Comparison of ENCODE assay signal across 25 mouse cellular contexts in genomic region chr3:51251057-51251456, GRCm38 (mm10).
"Had no signal": no experiment of that assay in that cellular context is flagged by ENCODE, and none has a peak within 500 bp of the region (broad histone marks: within the 10 kb centered on the region; RNA-seq: fewer than 3 reads in every experiment).

No protein-coding gene starts in this region.

- H3K4me2 ChIP-seq: heart, embryonic 11.5 days; hindbrain, embryonic 12.5 days; hindbrain, embryonic 14.5 days; intestine, embryonic 15.5 days; limb, embryonic 12.5 days; liver, embryonic 11.5 days; liver, embryonic 13.5 days; liver, embryonic 15.5 days had no signal

- H3K4me1 ChIP-seq: hindbrain, embryonic 10.5 days; hindbrain, embryonic 12.5 days; intestine, embryonic 15.5 days; liver, embryonic 13.5 days; liver, embryonic 15.5 days had no signal

- H3K9me3 ChIP-seq: hindbrain, embryonic 10.5 days; hindbrain, embryonic 12.5 days; intestine, embryonic 15.5 days; limb, embryonic 10.5 days; limb, embryonic 12.5 days; liver, embryonic 13.5 days; liver, embryonic 15.5 days had no signal

- H3K4me3 ChIP-seq: hindbrain, embryonic 10.5 days; hindbrain, embryonic 12.5 days; intestine, embryonic 15.5 days; layer of hippocampus, adult 2 months; left cerebral cortex, adult 2 months; limb, embryonic 10.5 days; limb, embryonic 12.5 days; liver, embryonic 13.5 days; liver, embryonic 15.5 days had no signal

- DNase-seq: gastrocnemius, postnatal 14 days; heart, postnatal 14 days; heart, postnatal 4 days; kidney, adult 18-20 months; kidney, adult 8-10 months; kidney, postnatal 10 days; kidney, postnatal 25 days; kidney, postnatal 4 days; liver; liver, embryonic 13.5 days; liver, postnatal 0 days had no signal

- ATAC-seq: hindbrain, embryonic 16.5 days; inflammation-experienced regulatory T-cells, adult 6 months; intestine, embryonic 15.5 days; intestine, postnatal 0 days; liver, postnatal 0 days had no signal

- H3K27me3 ChIP-seq: hindbrain, embryonic 12.5 days; intestine, embryonic 15.5 days; limb, embryonic 12.5 days; liver, embryonic 13.5 days; liver, embryonic 15.5 days had no signal

- H3K27ac ChIP-seq: hindbrain, embryonic 10.5 days; hindbrain, embryonic 12.5 days; hindbrain, embryonic 14.5 days; intestine, embryonic 15.5 days; layer of hippocampus, adult 2 months; left cerebral cortex, adult 2 months; limb, embryonic 10.5 days; limb, embryonic 12.5 days; liver, embryonic 13.5 days; liver, embryonic 15.5 days had no signal

- H3K9ac ChIP-seq: hindbrain, embryonic 12.5 days; hindbrain, embryonic 14.5 days; intestine, embryonic 15.5 days; limb, embryonic 12.5 days; liver, embryonic 13.5 days; liver, embryonic 15.5 days; liver, postnatal 0 days had no signal
